Mouse (Mus musculus) C2C12 (cell line): Measurements from ENCODE around the gene Prdm10. TPM values are rescaled to one million over a fixed set of nuclear protein-coding genes. Genes with fewer than 3 reads are reported as not detected.

ENCODE experiments used
- H3K27me3 ChIP-seq: one replicate; pipeline ENCODE4 v1.6.1; 2011; ENCODE audit not compliant: control insufficient read depth, insufficient read depth, insufficient read length
- H3K36me3 ChIP-seq: one replicate; pipeline ENCODE4 v1.6.1; 2011; ENCODE audit not compliant: control insufficient read depth, insufficient read depth
- H3K4me3 ChIP-seq: one replicate; pipeline ENCODE4 v1.5.1; 2011; ENCODE audit warnings: mild to moderate bottlenecking, control low read depth; ENCODE audit not compliant: poor library complexity, insufficient read depth, severe bottlenecking
- H3K79me2 ChIP-seq: one replicate; pipeline ENCODE4 v1.6.1; 2011; ENCODE audit not compliant: control insufficient read depth, insufficient read depth
- H3K79me3 ChIP-seq: one replicate; pipeline ENCODE4 v1.6.1; 2011; ENCODE audit warnings: low read depth, control low read depth
- H3ac ChIP-seq: one replicate; pipeline ENCODE3; 2011; ENCODE audit warnings: low read depth; ENCODE audit not compliant: control insufficient read depth, insufficient read length
- CEBPB ChIP-seq: IDR thresholded peaks from one replicate; pipeline ENCODE4 v1.6.1; 2011; ENCODE audit warnings: low read depth, mild to moderate bottlenecking, control low read depth, moderate library complexity
- CTCF ChIP-seq: IDR thresholded peaks from one replicate; pipeline ENCODE4 v1.5.1; 2011; ENCODE audit not compliant: control insufficient read depth, insufficient read depth, insufficient read length
- FOSL1 ChIP-seq: IDR thresholded peaks from one replicate; pipeline ENCODE4 v1.8.0; 2011; ENCODE audit warnings: mild to moderate bottlenecking, low read length; ENCODE audit not compliant: poor library complexity, insufficient read depth, severe bottlenecking
- MAX ChIP-seq: IDR thresholded peaks from one replicate; pipeline ENCODE4 v1.6.1; 2011; ENCODE audit warnings: mild to moderate bottlenecking, control low read depth
- MYOD1 ChIP-seq: IDR thresholded peaks from one replicate; pipeline ENCODE4 v1.6.1; 2011; ENCODE audit warnings: low read depth; ENCODE audit not compliant: control insufficient read depth, insufficient read length
- MYOG ChIP-seq: IDR thresholded peaks from one replicate; pipeline ENCODE4 v1.6.1; 2011; ENCODE audit not compliant: control insufficient read depth, insufficient read length; ENCODE audit errors: extremely low read depth
- USF1 ChIP-seq: IDR thresholded peaks from one replicate; pipeline ENCODE4 v1.6.1; 2011; ENCODE audit warnings: low read depth, mild to moderate bottlenecking, control low read depth, moderate library complexity
- polyA plus RNA-seq: library from polyadenylated mRNA; unstranded; fragments of >200 nt; fragmentation: generic; extraction: Trizol; gene quantifications from one replicate; pipeline ENCODE4 v1.2.1, GENCODE M21; 2012; ENCODE audit warnings: missing spikeins

Prdm10 gene
- polyA plus RNA-seq, 1 experiment, result 2.5 TPM

GRCm38 (mm10) chr9:31385947-31386354, 105.6 kb downstream of the Prdm10 start, which contains the start of gene Nfrkb:
Gene Nfrkb (plus strand): TSS chr9:31386192.
- H3K27me3 ChIP-seq, result no peaks in the 10 kb centered on the region
- no peak for TF ChIP-seq MYOG
- no peak for TF ChIP-seq CEBPB
- TF ChIP-seq USF1, result no peak
- TF ChIP-seq FOSL1, result no peak
- TF ChIP-seq MAX, result no peak
- no peak for TF ChIP-seq MYOD1
- no peak for TF ChIP-seq CTCF

GRCm38 (mm10) chr9:31386368-31387180, 106.2 kb downstream of the Prdm10 start:
- H3K36me3 ChIP-seq, result peaks cover 19% of the 10 kb centered on the region
- peak overlapping the region; percentile 68 for H3K4me3 ChIP-seq
- H3ac ChIP-seq, result peak overlapping the region; percentile 71
- TF ChIP-seq CTCF, result no peak
- no peak for TF ChIP-seq MAX
- TF ChIP-seq MYOG, result no peak
- TF ChIP-seq FOSL1, result no peak
- TF ChIP-seq MYOD1, result no peak
- no peaks in the 10 kb centered on the region for H3K27me3 ChIP-seq
- peaks cover 29% of the 10 kb centered on the region for H3K79me2 ChIP-seq
- H3K79me3 ChIP-seq, result peaks cover 15% of the 10 kb centered on the region

More at GRCm38 (mm10) chr9:31385947-31386354, 105.6 kb downstream of the Prdm10 start, which contains the start of gene Nfrkb:
- Histone ChIP-seq H3K36me3 (peaks cover 14% of the 10 kb centered on the region), H3K4me3 (peak within 1 kb of the TSS; percentile 68), H3ac (peak within 1 kb of the TSS; percentile 71), H3K79me2 (peaks cover 29% of the 10 kb centered on the region), H3K79me3 (peaks cover 15% of the 10 kb centered on the region)

- no peaks in the 10 kb centered on the region for H3K27me3 ChIP-seq
- H3K79me2 ChIP-seq, result peaks cover 29% of the 10 kb centered on the region
- H3K4me3 ChIP-seq, result no peak overlapping the region
- TF ChIP-seq MAX, result no peak
- no peak for TF ChIP-seq CTCF
- no peak for TF ChIP-seq MYOG
- no peak for TF ChIP-seq CEBPB
- TF ChIP-seq USF1, result no peak
- TF ChIP-seq MYOD1, result no peak
- TF ChIP-seq FOSL1, result no peak
- H3K36me3 ChIP-seq, result peaks cover 24% of the 10 kb centered on the region
- H3ac ChIP-seq, result no peak overlapping the region
- peaks cover 15% of the 10 kb centered on the region for H3K79me3 ChIP-seq
These were observed 106.9 kb downstream of the Prdm10 start for GRCm38 (mm10) chr9:31387206-31387605.

GRCm38 (mm10) chr9:31400441-31400840, 120.1 kb downstream of the Prdm10 start:
- Histone ChIP-seq H3K36me3 (peaks cover 79% of the 10 kb centered on the region), H3K4me3 (no peak overlapping the region), H3K79me3 (no peaks in the 10 kb centered on the region), H3K27me3 (no peaks in the 10 kb centered on the region), H3ac (no peak overlapping the region), H3K79me2 (no peaks in the 10 kb centered on the region)
- TF ChIP-seq FOSL1 (no peak), CTCF (peak; percentile 45)

GRCm38 (mm10) chr9:31404311-31404710, 124.0 kb downstream of the Prdm10 start:
- H3K4me3 ChIP-seq, result no peak overlapping the region
- no peak overlapping the region for H3ac ChIP-seq
- no peaks in the 10 kb centered on the region for H3K79me3 ChIP-seq
- no peak for TF ChIP-seq CEBPB
- TF ChIP-seq CTCF, result no peak
- TF ChIP-seq MAX, result no peak
- no peak for TF ChIP-seq USF1
- no peak for TF ChIP-seq MYOG
- no peak for TF ChIP-seq MYOD1
- TF ChIP-seq FOSL1, result no peak
- peaks cover 65% of the 10 kb centered on the region for H3K36me3 ChIP-seq
- H3K27me3 ChIP-seq, result no peaks in the 10 kb centered on the region
- H3K79me2 ChIP-seq, result no peaks in the 10 kb centered on the region

GRCm38 (mm10) chr9:31405217-31405616, 124.9 kb downstream of the Prdm10 start:
- peaks cover 66% of the 10 kb centered on the region for H3K36me3 ChIP-seq
- TF ChIP-seq MYOD1 (no peak), MYOG (no peak), CTCF (peak; percentile 53), FOSL1 (no peak), MAX (no peak), USF1 (no peak), CEBPB (no peak)
- H3K4me3 ChIP-seq, result no peak overlapping the region
- no peaks in the 10 kb centered on the region for H3K79me2 ChIP-seq
- no peaks in the 10 kb centered on the region for H3K79me3 ChIP-seq
- H3K27me3 ChIP-seq, result no peaks in the 10 kb centered on the region
- H3ac ChIP-seq, result no peak overlapping the region
